Mouse (Mus musculus): ENCODE measurements around the gene Cdca7l. TPM values are rescaled to one million over a fixed set of nuclear protein-coding genes. Genes with fewer than 3 reads are reported as not detected.
"Not testable (repeated sequence)": the region's sequence is repeated elsewhere in the genome, so short reads cannot be mapped to it uniquely, and the experiment has no call there.

The Cdca7l gene
- total RNA-seq, 1 experiment from 2014 or later: 7.7 TPM

- peak; percentile 83 for ATAC-seq (ENCODE audit: extremely low read depth, insufficient number of reproducible peaks, low FRiP score, poor library complexity, severe bottlenecking)
These were observed 49.2 kb downstream of the Cdca7l start for GRCm38 (mm10) chr12:117853316-117853715.

- ATAC-seq (ENCODE audit: extremely low read depth, insufficient number of reproducible peaks, low FRiP score, poor library complexity, severe bottlenecking): no peak
These were observed 52.9 kb downstream of the Cdca7l start for GRCm38 (mm10) chr12:117857023-117857422.

- ATAC-seq (ENCODE audit: extremely low read depth, insufficient number of reproducible peaks, low FRiP score, poor library complexity, severe bottlenecking): no peak
These were observed 53.8 kb downstream of the Cdca7l start for GRCm38 (mm10) chr12:117857884-117858283.

- ATAC-seq (ENCODE audit: extremely low read depth, insufficient number of reproducible peaks, low FRiP score, poor library complexity, severe bottlenecking): no peak
These were observed 56.8 kb downstream of the Cdca7l start for GRCm38 (mm10) chr12:117860840-117861239.

- peak; percentile 21 for ATAC-seq (ENCODE audit: extremely low read depth, insufficient number of reproducible peaks, low FRiP score, poor library complexity, severe bottlenecking)
These were observed 57.2 kb downstream of the Cdca7l start for GRCm38 (mm10) chr12:117861249-117861648.

GRCm38 (mm10) chr12:117862655-117863054 lies 58.6 kb downstream of the Cdca7l start:
- no peak for ATAC-seq (ENCODE audit: extremely low read depth, insufficient number of reproducible peaks, low FRiP score, poor library complexity, severe bottlenecking)

- ATAC-seq (ENCODE audit: extremely low read depth, insufficient number of reproducible peaks, low FRiP score, poor library complexity, severe bottlenecking): no peak
These were observed 63.8 kb downstream of the Cdca7l start for GRCm38 (mm10) chr12:117867708-117868564.

- ATAC-seq (ENCODE audit: extremely low read depth, insufficient number of reproducible peaks, low FRiP score, poor library complexity, severe bottlenecking): no peak
These were observed 68.2 kb downstream of the Cdca7l start for GRCm38 (mm10) chr12:117872265-117872664.

GRCm38 (mm10) chr12:117878341-117878740 lies 74.3 kb downstream of the Cdca7l start:
- no peak for ATAC-seq (ENCODE audit: extremely low read depth, insufficient number of reproducible peaks, low FRiP score, poor library complexity, severe bottlenecking)

- ATAC-seq (ENCODE audit: extremely low read depth, insufficient number of reproducible peaks, low FRiP score, poor library complexity, severe bottlenecking): no peak
These were observed 80.5 kb downstream of the Cdca7l start for GRCm38 (mm10) chr12:117884627-117885026.

- no peak for ATAC-seq (ENCODE audit: extremely low read depth, insufficient number of reproducible peaks, low FRiP score, poor library complexity, severe bottlenecking)
These were observed 83.3 kb downstream of the Cdca7l start for GRCm38 (mm10) chr12:117887422-117887821.

- ATAC-seq (ENCODE audit: extremely low read depth, insufficient number of reproducible peaks, low FRiP score, poor library complexity, severe bottlenecking): not testable (repeated sequence)
These were observed 96.7 kb downstream of the Cdca7l start for GRCm38 (mm10) chr12:117900798-117901197.

GRCm38 (mm10) chr12:117901352-117901751 lies 97.3 kb downstream of the Cdca7l start:
- ATAC-seq (ENCODE audit: extremely low read depth, insufficient number of reproducible peaks, low FRiP score, poor library complexity, severe bottlenecking): not testable (repeated sequence)

- no peak for ATAC-seq (ENCODE audit: extremely low read depth, insufficient number of reproducible peaks, low FRiP score, poor library complexity, severe bottlenecking)
These were observed 99.6 kb downstream of the Cdca7l start for GRCm38 (mm10) chr12:117903671-117904070.

- ATAC-seq (ENCODE audit: extremely low read depth, insufficient number of reproducible peaks, low FRiP score, poor library complexity, severe bottlenecking): not testable (repeated sequence)
These were observed 101.2 kb downstream of the Cdca7l start for GRCm38 (mm10) chr12:117905232-117905840.

GRCm38 (mm10) chr12:117911396-117911795 lies 107.3 kb downstream of the Cdca7l start:
- no peak for ATAC-seq (ENCODE audit: extremely low read depth, insufficient number of reproducible peaks, low FRiP score, poor library complexity, severe bottlenecking)

- no peak for ATAC-seq (ENCODE audit: extremely low read depth, insufficient number of reproducible peaks, low FRiP score, poor library complexity, severe bottlenecking)
These were observed 110.6 kb downstream of the Cdca7l start for GRCm38 (mm10) chr12:117914613-117915245.

GRCm38 (mm10) chr12:117915826-117916588 lies 111.9 kb downstream of the Cdca7l start:
- ATAC-seq (ENCODE audit: extremely low read depth, insufficient number of reproducible peaks, low FRiP score, poor library complexity, severe bottlenecking): no peak

All from neutrophil, adult 5-6 weeks (primary cell).